Mouse (Mus musculus) MEL (cell line): ENCODE measurements around the gene Lrrfip2. TPM values are rescaled to one million over a fixed set of nuclear protein-coding genes. Genes with fewer than 3 reads are reported as not detected.

Experiments used
- DNase-seq: peaks from one replicate; pipeline ENCODE4 v3.0.0; 2011; ENCODE audit warnings: low read depth, low spot score
- H3K27ac ChIP-seq: 2 replicates; pipeline ENCODE4 v1.5.1; 2012; ENCODE audit warnings: low read depth, mild to moderate bottlenecking, control low read depth, low read length, moderate library complexity; ENCODE audit not compliant: control insufficient read depth
- H3K27me3 ChIP-seq, 2 experiments: fragments of 150-350 bp in 1 of 2; sonication (generic) in 1 of 2; 2 replicates each; pipeline ENCODE4 v1.6.1; 2012; ENCODE audit warnings: low read length in 2 of 2, mild to moderate bottlenecking in 2 of 2, improper control_type of control experiment in 1 of 2, moderate library complexity in 1 of 2; ENCODE audit not compliant: insufficient read depth in 2 of 2, control insufficient read depth in 1 of 2
- H3K36me3 ChIP-seq, 2 experiments: 2 replicates each; pipeline ENCODE4 v1.6.1; 2012 to 2014; ENCODE audit warnings: low read length in 2 of 2, improper control_type of control experiment in 1 of 2, inconsistent platforms in 1 of 2, mild to moderate bottlenecking in 1 of 2; ENCODE audit not compliant: insufficient read depth in 2 of 2, control insufficient read depth in 1 of 2
- H3K4me1 ChIP-seq, 2 experiments: fragments of 150-350 bp in 1 of 2; sonication (generic) in 1 of 2; 2 replicates each; pipeline ENCODE4 v1.6.1; 2012; ENCODE audit warnings: low read length in 2 of 2, improper control_type of control experiment in 1 of 2, mild to moderate bottlenecking in 1 of 2; ENCODE audit not compliant: insufficient read depth in 2 of 2, control insufficient read depth in 1 of 2
- H3K4me3 ChIP-seq, 2 experiments: fragments of 150-350 bp in 1 of 2; sonication (generic) in 1 of 2; 2 replicates each; pipeline ENCODE4 v1.5.1; 2012; ENCODE audit warnings: low read depth in 2 of 2, low read length in 2 of 2, mild to moderate bottlenecking in 2 of 2, moderate library complexity in 2 of 2, control low read depth in 1 of 2, improper control_type of control experiment in 1 of 2; ENCODE audit not compliant: control insufficient read depth in 1 of 2, insufficient read depth in 1 of 2
- H3K79me2 ChIP-seq: 2 replicates; pipeline ENCODE4 v1.6.1; 2012; ENCODE audit warnings: mild to moderate bottlenecking, low read length, moderate library complexity; ENCODE audit not compliant: control insufficient read depth, poor library complexity, insufficient read depth
- H3K9ac ChIP-seq: 2 replicates; pipeline ENCODE4 v1.6.1; 2012; ENCODE audit warnings: low read depth, mild to moderate bottlenecking, control low read depth, low read length, moderate library complexity; ENCODE audit not compliant: control insufficient read depth, poor library complexity, severe bottlenecking
- H3K9me3 ChIP-seq: fragments of 150-350 bp; sonication (generic); replicated peaks from 2 replicates; pipeline ENCODE4 v1.6.1; 2012; ENCODE audit warnings: mild to moderate bottlenecking, low read length, improper control_type of control experiment, moderate library complexity; ENCODE audit not compliant: insufficient read depth
- BHLHE40 ChIP-seq: IDR thresholded peaks from 2 replicates; pipeline ENCODE4 v1.6.1; 2012; ENCODE audit warnings: low read depth, mild to moderate bottlenecking, inconsistent platforms, low read length, improper control_type of control experiment, borderline replicate concordance
- CHD2 ChIP-seq: IDR thresholded peaks from 2 replicates; pipeline ENCODE4 v1.6.1; 2011; ENCODE audit warnings: low read length, improper control_type of control experiment
- ELF1 ChIP-seq: IDR thresholded peaks from 2 replicates; pipeline ENCODE4 v1.6.1; 2014; ENCODE audit warnings: low read depth, mild to moderate bottlenecking, inconsistent platforms, low read length, improper control_type of control experiment, moderate library complexity
- EP300 ChIP-seq, 2 experiments: IDR thresholded peaks; 2 replicates each; pipeline ENCODE4 v1.6.1; 2011; ENCODE audit warnings: improper control_type of control experiment in 2 of 2, low read length in 2 of 2, low read depth in 1 of 2, mild to moderate bottlenecking in 1 of 2
- GABPA ChIP-seq: IDR thresholded peaks from 2 replicates; pipeline ENCODE4 v1.6.1; 2012; ENCODE audit warnings: low read depth, mild to moderate bottlenecking, inconsistent platforms, low read length, improper control_type of control experiment, moderate library complexity
- HCFC1 ChIP-seq: IDR thresholded peaks from 2 replicates; pipeline ENCODE4 v1.6.1; 2012; ENCODE audit warnings: low read depth, mild to moderate bottlenecking, inconsistent platforms, low read length, improper control_type of control experiment, moderate library complexity
- JUND ChIP-seq: IDR thresholded peaks from 2 replicates; pipeline ENCODE4 v1.6.1; 2011; ENCODE audit warnings: low read depth, mild to moderate bottlenecking, improper control_type of control experiment, low read length
- KAT2A ChIP-seq: conservative IDR thresholded peaks from 2 replicates; pipeline ENCODE4 v1.6.1; 2012; ENCODE audit warnings: low read depth, low read length, improper control_type of control experiment, inconsistent platforms
- MAFK ChIP-seq: IDR thresholded peaks from 2 replicates; pipeline ENCODE4 v1.6.1; 2011; ENCODE audit warnings: low read depth, mild to moderate bottlenecking, low read length, improper control_type of control experiment, borderline replicate concordance
- MYB ChIP-seq: IDR thresholded peaks from 2 replicates; pipeline ENCODE4 v1.6.1; 2011; ENCODE audit warnings: mild to moderate bottlenecking, low read depth, low read length, improper control_type of control experiment
- MYC ChIP-seq: IDR thresholded peaks from 2 replicates; pipeline ENCODE4 v1.6.1; 2011; ENCODE audit warnings: low read depth, mild to moderate bottlenecking, low read length, improper control_type of control experiment, moderate library complexity
- NRF1 ChIP-seq: IDR thresholded peaks from 2 replicates; pipeline ENCODE4 v1.6.1; 2014; ENCODE audit warnings: low read depth, mild to moderate bottlenecking, inconsistent platforms, low read length, improper control_type of control experiment, moderate library complexity; ENCODE audit not compliant: poor library complexity, insufficient read depth, severe bottlenecking
- POLR2A ChIP-seq, 2 experiments: IDR thresholded peaks; 2 replicates each; pipeline ENCODE4 v1.6.1; 2011 to 2012; ENCODE audit warnings: low read length in 2 of 2, mild to moderate bottlenecking in 2 of 2, control low read depth in 1 of 2, improper control_type of control experiment in 1 of 2, low read depth in 1 of 2, moderate library complexity in 1 of 2; ENCODE audit not compliant: control insufficient read depth in 1 of 2, insufficient read depth in 1 of 2, poor library complexity in 1 of 2
- POLR2AphosphoS2 ChIP-seq: IDR thresholded peaks from 2 replicates; pipeline ENCODE4 v1.6.1; 2011; ENCODE audit warnings: low read length, improper control_type of control experiment
- POLR2AphosphoS5 ChIP-seq: IDR thresholded peaks from 2 replicates; pipeline ENCODE4 v1.6.1; 2012; ENCODE audit warnings: low read depth, borderline replicate concordance, mild to moderate bottlenecking, inconsistent platforms, low read length, moderate library complexity, mixed read lengths
- RAD21 ChIP-seq: IDR thresholded peaks from 2 replicates; pipeline ENCODE4 v1.6.1; 2011; ENCODE audit warnings: mild to moderate bottlenecking, low read depth, low read length, improper control_type of control experiment
- RCOR1 ChIP-seq: IDR thresholded peaks from 2 replicates; pipeline ENCODE4 v1.6.1; 2012; ENCODE audit warnings: low read depth, mild to moderate bottlenecking, inconsistent platforms, low read length, improper control_type of control experiment
- SIN3A ChIP-seq: IDR thresholded peaks from 2 replicates; pipeline ENCODE4 v1.6.1; 2012; ENCODE audit warnings: low read length, improper control_type of control experiment, inconsistent platforms
- TCF12 ChIP-seq: IDR thresholded peaks from 2 replicates; pipeline ENCODE4 v1.6.1; 2014; ENCODE audit warnings: low read depth, mild to moderate bottlenecking, inconsistent platforms, low read length, improper control_type of control experiment, moderate library complexity
- USF2 ChIP-seq, 2 experiments: IDR thresholded peaks; 2 replicates each; pipeline ENCODE4 v1.6.1; 2011 to 2012; ENCODE audit warnings: improper control_type of control experiment in 2 of 2, low read length in 2 of 2, borderline replicate concordance in 1 of 2, inconsistent platforms in 1 of 2, low read depth in 1 of 2, mild to moderate bottlenecking in 1 of 2; ENCODE audit not compliant: insufficient read depth in 1 of 2
- ZC3H11A ChIP-seq: IDR thresholded peaks from 2 replicates; pipeline ENCODE4 v1.6.1; 2012; ENCODE audit warnings: low read depth, mild to moderate bottlenecking, inconsistent platforms, low read length, improper control_type of control experiment
- ZMIZ1 ChIP-seq: IDR thresholded peaks from 2 replicates; pipeline ENCODE4 v1.6.1; 2012; ENCODE audit warnings: low read depth, mild to moderate bottlenecking, inconsistent platforms, low read length, improper control_type of control experiment, moderate library complexity
- ZNF384 ChIP-seq: IDR thresholded peaks from 2 replicates; pipeline ENCODE4 v1.6.1; 2012; ENCODE audit warnings: low read depth, mild to moderate bottlenecking, inconsistent platforms, low read length, improper control_type of control experiment
- polyA plus RNA-seq, 2 experiments: library from polyadenylated mRNA; stranded (reverse) in 1 of 2; unstranded in 1 of 2; fragments of >175 nt in 1 of 2; fragments of >200 nt in 1 of 2; gene quantifications; 2 replicates each; pipeline versions ENCODE4 v1.2.1 to v1.2.4; 2012; ENCODE audit warnings: low replicate concordance in 2 of 2, low read depth in 1 of 2; ENCODE audit not compliant: insufficient read length in 2 of 2, insufficient read depth in 1 of 2, missing spikeins in 1 of 2
- total RNA-seq: library from RNA; depleted of rRNA; stranded (reverse); fragments of 300-350 nt; gene quantifications from 2 replicates; pipeline ENCODE4 v1.2.3, GENCODE M21; 2012

Gene Lrrfip2
- total and polyA plus RNA-seq, 3 experiments: 26.0 to 42.7 TPM; not detected in 1

GRCm38 (mm10) chr9:111123336-111123735, 5.9 kb downstream of the Lrrfip2 start:
- Histone ChIP-seq H3K27me3 (no peaks in the 10 kb centered on the region), H3K9ac (no peak overlapping the region), H3K9me3 (no peaks in the 10 kb centered on the region), H3K36me3 (peaks cover 1 to 23% of the 10 kb centered on the region in 2 experiments; a peak in 3 of 4 replicates), H3K27ac (no peak overlapping the region), H3K4me3 (no peak overlapping the region), H3K79me2 (peaks cover 13% of the 10 kb centered on the region), H3K4me1 (peaks cover 3 to 10% of the 10 kb centered on the region in 2 experiments)
- no peak for DNase-seq
- TF ChIP-seq ELF1 (no peak), ZNF384 (no peak), RAD21 (no peak), ZMIZ1 (no peak), POLR2AphosphoS5 (no peak), MYB (no peak), HCFC1 (no peak), CHD2 (no peak)

GRCm38 (mm10) chr9:111124440-111124839, 7.0 kb downstream of the Lrrfip2 start:
- peaks cover 3 to 10% of the 10 kb centered on the region in 2 experiments for H3K4me1 ChIP-seq
- H3K27ac ChIP-seq: no peak overlapping the region
- H3K4me3 ChIP-seq: no peak overlapping the region

GRCm38 (mm10) chr9:111126735-111127134, 9.3 kb downstream of the Lrrfip2 start:
- peak; percentile 61 for DNase-seq
- no peak overlapping the region for H3K27ac ChIP-seq
- peaks cover 1 to 13% of the 10 kb centered on the region in 2 experiments; a peak in 3 of 4 replicates for H3K36me3 ChIP-seq
- no peak overlapping the region for H3K4me3 ChIP-seq
- H3K9ac ChIP-seq: no peak overlapping the region
- TF ChIP-seq BHLHE40 (no peak), TCF12 (peak; percentile 19; the same call in 1 of the 2 replicates), USF2 (IDR thresholded peaks at IDR 0.05; ENCODE audit: borderline replicate concordance in 1 of 2, insufficient read depth in 1 of 2, low read depth in 1 of 2, low read length in 2 of 2) (no peak), MYC (no peak), EP300 (IDR thresholded peaks at IDR 0.05; ENCODE audit: low read depth in 1 of 2, low read length in 2 of 2) (peak in 1 of 2 experiments; percentile 35; a peak in 2 of 4 replicates), RCOR1 (no peak), SIN3A (no peak), CHD2 (no peak), ZNF384 (no peak)
- H3K79me2 ChIP-seq: peaks cover 8% of the 10 kb centered on the region; the same call in 1 of the 2 replicates
- H3K9me3 ChIP-seq: no peaks in the 10 kb centered on the region
- H3K4me1 ChIP-seq: peaks cover 3 to 10% of the 10 kb centered on the region in 2 experiments
- no peaks in the 10 kb centered on the region for H3K27me3 ChIP-seq

More at GRCm38 (mm10) chr9:111124440-111124839, 7.0 kb downstream of the Lrrfip2 start:
- Histone ChIP-seq H3K9ac (no peak overlapping the region), H3K79me2 (peaks cover 13% of the 10 kb centered on the region; the same call in 1 of the 2 replicates), H3K27me3 (no peaks in the 10 kb centered on the region), H3K36me3 (peaks cover 1 to 20% of the 10 kb centered on the region in 2 experiments; a peak in 3 of 4 replicates), H3K9me3 (no peaks in the 10 kb centered on the region)
- TF ChIP-seq JUND (no peak), TCF12 (no peak), HCFC1 (no peak), POLR2AphosphoS2 (no peak), KAT2A (no peak), POLR2A (IDR thresholded peaks at IDR 0.05; ENCODE audit: control insufficient read depth in 1 of 2, insufficient read depth in 1 of 2, low read depth in 1 of 2, low read length in 2 of 2, poor library complexity in 1 of 2) (no peak), BHLHE40 (no peak), ZC3H11A (no peak), MYC (no peak), NRF1 (no peak), ELF1 (no peak), GABPA (no peak), MAFK (no peak), SIN3A (no peak)
- no peak for DNase-seq
